Mouse (Mus musculus): Measurements from ENCODE around the gene Kif1b. TPM values are rescaled to one million over a fixed set of nuclear protein-coding genes. Genes with fewer than 3 reads are reported as not detected.

Gene Kif1b
- polyA plus RNA-seq, 2 experiments = 3.6 to 4.6 TPM

GRCm38 (mm10) chr4:149247772-149248171 lies 59.7 kb downstream of the Kif1b start:
- Histone ChIP-seq H3K27ac (no peak overlapping the region), H3K27me3 (ENCODE audit: control insufficient read depth, insufficient read depth, low read length) (no peaks in the 10 kb centered on the region)

DNA sequence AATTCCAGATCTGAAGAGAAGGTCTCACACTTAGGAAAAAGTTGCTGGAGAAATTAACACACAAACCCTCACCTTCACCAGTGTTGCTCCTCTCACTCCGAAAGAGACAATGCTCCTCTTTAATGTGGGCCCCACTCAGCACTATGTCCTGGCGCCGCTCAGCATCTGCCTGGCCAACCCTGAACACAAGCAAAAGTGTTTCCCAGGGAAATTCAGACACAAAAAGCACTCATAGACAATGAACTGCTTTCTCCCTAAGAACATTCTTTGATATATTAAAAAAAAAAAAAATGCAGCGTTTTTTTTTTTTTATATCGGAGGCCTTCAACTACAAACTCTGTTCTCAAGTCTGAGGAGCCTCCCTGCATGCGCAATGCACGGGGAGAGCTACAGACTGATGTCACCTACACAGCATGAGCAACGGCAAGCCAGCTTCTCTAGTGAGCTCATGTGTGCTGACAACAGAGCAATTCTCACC lies 60.3 kb downstream of the Kif1b start:
- H3K27me3 ChIP-seq (ENCODE audit: control insufficient read depth, insufficient read depth, low read length) = no peaks in the 10 kb centered on the region
- H3K36me3 ChIP-seq (replicated peaks; ENCODE audit: control insufficient read depth, insufficient read depth, low read depth) = no peaks in the 10 kb centered on the region; the same call in 1 of the 2 replicates
- no peaks in the 10 kb centered on the region for H3K4me1 ChIP-seq (replicated peaks; ENCODE audit: control insufficient read depth in 2 of 2, insufficient read depth in 2 of 2, low read length in 1 of 2)
- no peak overlapping the region for H3K4me3 ChIP-seq (ENCODE audit: insufficient read depth in 1 of 2, low read depth in 2 of 2, low read length in 2 of 2)
- no peak for DNase-seq (ENCODE audit: low read depth in 3 of 3, low spot score in 3 of 3)
- ATAC-seq (ENCODE audit: insufficient read depth) = no peak
- no peak overlapping the region for H3K4me2 ChIP-seq (ENCODE audit: low read depth)
- TF ChIP-seq CTCF (IDR thresholded peaks at IDR 0.05; ENCODE audit: low read depth) (no peak), EP300 (IDR thresholded peaks at IDR 0.05; ENCODE audit: low read depth) (no peak)
- H3K27ac ChIP-seq = no peak overlapping the region
- 79% methylated on average over 8 of the region's 8 CpGs for WGBS (ENCODE audit: insufficient replicate concordance)
- H3K9ac ChIP-seq (replicated peaks) = no peak overlapping the region
- H3K9me3 ChIP-seq (ENCODE audit: control insufficient read depth, low read length) = no peaks in the 10 kb centered on the region

More at GRCm38 (mm10) chr4:149247772-149248171, 59.7 kb downstream of the Kif1b start:
- H3K4me1 ChIP-seq (replicated peaks; ENCODE audit: control insufficient read depth in 2 of 2, insufficient read depth in 2 of 2, low read length in 1 of 2) = no peaks in the 10 kb centered on the region
- no peaks in the 10 kb centered on the region; the same call in 1 of the 2 replicates for H3K36me3 ChIP-seq (replicated peaks; ENCODE audit: control insufficient read depth, insufficient read depth, low read depth)
- H3K4me3 ChIP-seq (ENCODE audit: insufficient read depth in 1 of 2, low read depth in 2 of 2, low read length in 2 of 2) = no peak overlapping the region
- ATAC-seq (ENCODE audit: insufficient read depth) = no peak
- no peak overlapping the region for H3K9ac ChIP-seq (replicated peaks)
- no peaks in the 10 kb centered on the region for H3K9me3 ChIP-seq (ENCODE audit: control insufficient read depth, low read length)
- TF ChIP-seq EP300 (IDR thresholded peaks at IDR 0.05; ENCODE audit: low read depth) (no peak), CTCF (IDR thresholded peaks at IDR 0.05; ENCODE audit: low read depth) (no peak)
- H3K4me2 ChIP-seq (ENCODE audit: low read depth) = no peak overlapping the region
- 70% methylated on average over 5 of the region's 5 CpGs for WGBS (ENCODE audit: insufficient replicate concordance)
- no peak for DNase-seq (ENCODE audit: low read depth in 3 of 3, low spot score in 3 of 3)

DNA sequence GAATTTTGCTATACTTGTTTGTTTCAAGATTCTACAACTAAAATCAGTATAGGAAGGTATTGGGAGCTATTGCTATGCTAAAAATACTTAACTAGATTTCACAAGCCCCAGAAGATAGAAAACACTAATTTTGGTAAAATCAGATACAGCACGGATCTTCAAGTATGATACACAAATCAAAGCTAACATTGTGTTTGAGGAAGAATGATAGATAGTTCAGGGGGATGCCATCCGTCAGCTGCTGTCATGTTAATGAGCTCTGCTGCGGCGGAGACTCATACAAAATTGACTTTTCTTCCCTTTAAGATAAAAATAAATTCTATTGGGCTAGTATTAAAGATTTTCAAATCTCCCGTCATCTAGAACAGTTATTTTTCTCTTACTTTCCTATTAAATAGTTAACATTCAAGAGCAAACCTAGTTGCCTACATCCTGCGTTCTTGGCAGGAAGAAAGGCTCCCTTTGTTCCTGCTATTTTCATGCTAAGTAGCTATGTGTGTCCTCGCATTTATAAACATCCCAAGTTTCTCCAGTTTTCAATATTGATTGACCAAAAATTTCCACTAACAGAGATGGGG lies 60.8 kb downstream of the Kif1b start:
- ATAC-seq (ENCODE audit: insufficient read depth) = no peak
- H3K4me3 ChIP-seq (ENCODE audit: insufficient read depth in 1 of 2, low read depth in 2 of 2, low read length in 2 of 2) = no peak overlapping the region
- WGBS (ENCODE audit: insufficient replicate concordance) = 71% methylated on average over 7 of the region's 7 CpGs
- no peak overlapping the region for H3K4me2 ChIP-seq (ENCODE audit: low read depth)
- DNase-seq (ENCODE audit: low read depth in 3 of 3, low spot score in 3 of 3) = no peak
- H3K27ac ChIP-seq = no peak overlapping the region
- H3K9me3 ChIP-seq (ENCODE audit: control insufficient read depth, low read length) = no peaks in the 10 kb centered on the region
- H3K36me3 ChIP-seq (replicated peaks; ENCODE audit: control insufficient read depth, insufficient read depth, low read depth) = no peaks in the 10 kb centered on the region; the same call in 1 of the 2 replicates
- H3K9ac ChIP-seq (replicated peaks) = no peak overlapping the region
- no peak for TF ChIP-seq EP300 (IDR thresholded peaks at IDR 0.05; ENCODE audit: low read depth)
- no peak for TF ChIP-seq CTCF (IDR thresholded peaks at IDR 0.05; ENCODE audit: low read depth)
- H3K27me3 ChIP-seq (ENCODE audit: control insufficient read depth, insufficient read depth, low read length) = no peaks in the 10 kb centered on the region
- no peaks in the 10 kb centered on the region for H3K4me1 ChIP-seq (replicated peaks; ENCODE audit: control insufficient read depth in 2 of 2, insufficient read depth in 2 of 2, low read length in 1 of 2)

DNA sequence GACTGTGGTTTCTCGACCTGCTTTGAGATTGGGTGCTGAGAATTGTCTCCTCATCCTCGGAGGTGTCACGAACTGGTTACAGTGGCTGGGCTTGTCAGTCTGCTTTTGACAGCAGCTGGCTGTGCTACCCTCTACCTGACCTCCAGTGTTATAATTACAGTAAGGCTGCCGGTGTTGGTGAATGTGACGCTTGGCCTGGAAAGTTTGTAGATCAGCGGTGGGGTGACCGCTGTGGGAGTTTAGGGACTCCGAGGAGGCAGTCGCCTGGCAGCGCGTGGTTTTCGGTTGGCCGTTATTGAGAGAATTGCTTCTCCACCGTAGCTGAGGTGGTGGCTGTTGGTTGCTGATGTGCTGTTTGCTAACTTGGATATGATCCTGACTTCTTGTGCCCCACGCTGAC lies 70.5 kb downstream of the Kif1b start:
- Histone ChIP-seq H3K27me3 (ENCODE audit: control insufficient read depth, insufficient read depth, low read length) (no peaks in the 10 kb centered on the region), H3K4me2 (ENCODE audit: low read depth) (no peak overlapping the region), H3K4me3 (ENCODE audit: insufficient read depth in 1 of 2, low read depth in 2 of 2, low read length in 2 of 2) (no peak overlapping the region), H3K36me3 (replicated peaks; ENCODE audit: control insufficient read depth, insufficient read depth, low read depth) (no peaks in the 10 kb centered on the region), H3K4me1 (replicated peaks; ENCODE audit: control insufficient read depth in 2 of 2, insufficient read depth in 2 of 2, low read length in 1 of 2) (no peaks in the 10 kb centered on the region), H3K27ac (no peak overlapping the region), H3K9ac (replicated peaks) (no peak overlapping the region), H3K9me3 (ENCODE audit: control insufficient read depth, low read length) (no peaks in the 10 kb centered on the region)
- no peak for ATAC-seq (ENCODE audit: insufficient read depth)
- TF ChIP-seq EP300 (IDR thresholded peaks at IDR 0.05; ENCODE audit: low read depth) (no peak), CTCF (IDR thresholded peaks at IDR 0.05; ENCODE audit: low read depth) (no peak)
- WGBS (ENCODE audit: insufficient replicate concordance) = 80% methylated on average over 15 of the region's 15 CpGs
- no peak for DNase-seq (ENCODE audit: low read depth in 3 of 3, low spot score in 3 of 3)

- WGBS (ENCODE audit: insufficient replicate concordance) = 19% methylated on average over 9 of the region's 9 CpGs
- Histone ChIP-seq H3K4me3 (ENCODE audit: insufficient read depth in 1 of 2, low read depth in 2 of 2, low read length in 2 of 2) (no peak overlapping the region), H3K36me3 (replicated peaks; ENCODE audit: control insufficient read depth, insufficient read depth, low read depth) (no peaks in the 10 kb centered on the region), H3K9ac (replicated peaks) (no peak overlapping the region), H3K4me1 (replicated peaks; ENCODE audit: control insufficient read depth in 2 of 2, insufficient read depth in 2 of 2, low read length in 1 of 2) (no peaks in the 10 kb centered on the region), H3K4me2 (ENCODE audit: low read depth) (no peak overlapping the region), H3K27ac (no peak overlapping the region), H3K9me3 (ENCODE audit: control insufficient read depth, low read length) (no peaks in the 10 kb centered on the region), H3K27me3 (ENCODE audit: control insufficient read depth, insufficient read depth, low read length) (no peaks in the 10 kb centered on the region)
- no peak for DNase-seq (ENCODE audit: low read depth in 3 of 3, low spot score in 3 of 3)
- no peak for ATAC-seq (ENCODE audit: insufficient read depth)
- TF ChIP-seq EP300 (IDR thresholded peaks at IDR 0.05; ENCODE audit: low read depth) (no peak), CTCF (IDR thresholded peaks at IDR 0.05; ENCODE audit: low read depth) (no peak)
Measured at GRCm38 (mm10) chr4:149233938-149234337, 73.6 kb downstream of the Kif1b start.

Data from liver, embryonic 14.5 days (tissue).